Mouse (Mus musculus) limb, embryonic 12.5 days (tissue): ENCODE measurements around the gene Btg4. TPM values are rescaled to one million over a fixed set of nuclear protein-coding genes. Genes with fewer than 3 reads are reported as not detected.

Source experiments
- ATAC-seq: fragments of 200-750 bp; cut with Nextera tagmentation; 2 replicates; pipeline ENCODE4 v1.8.0; 2017; ENCODE audit warnings: low read depth, moderate TSS enrichment; ENCODE audit not compliant: insufficient number of reproducible peaks, insufficient read depth, low FRiP score, low TSS enrichment
- H3K27ac ChIP-seq: fragments of 300-500 bp; sonication (generic); 2 replicates; pipeline ENCODE4 v1.5.1; 2016; ENCODE audit warnings: mild to moderate bottlenecking, moderate library complexity
- H3K27me3 ChIP-seq: fragments of 300-500 bp; sonication (generic); 2 replicates; pipeline ENCODE4 v1.6.1; 2016; ENCODE audit warnings: mild to moderate bottlenecking, moderate library complexity
- H3K36me3 ChIP-seq: fragments of 300-500 bp; sonication (generic); 2 replicates; pipeline ENCODE4 v1.6.1; 2016; ENCODE audit warnings: mild to moderate bottlenecking, moderate library complexity
- H3K4me1 ChIP-seq: fragments of 300-500 bp; sonication (generic); replicated peaks from 2 replicates; pipeline ENCODE4 v1.6.1; 2016
- H3K4me2 ChIP-seq: fragments of 300-500 bp; sonication (generic); 2 replicates; pipeline ENCODE4 v1.6.1; 2016; ENCODE audit warnings: mild to moderate bottlenecking, moderate library complexity
- H3K4me3 ChIP-seq: fragments of 300-500 bp; sonication (generic); replicated peaks from 2 replicates; pipeline ENCODE4 v1.5.1; 2016; ENCODE audit warnings: mild to moderate bottlenecking
- H3K9ac ChIP-seq: fragments of 300-500 bp; sonication (generic); replicated peaks from 2 replicates; pipeline ENCODE4 v1.6.1; 2016; ENCODE audit warnings: mild to moderate bottlenecking, moderate library complexity
- H3K9me3 ChIP-seq: fragments of 300-500 bp; sonication (generic); 2 replicates; pipeline ENCODE4 v1.6.1; 2016; ENCODE audit warnings: mild to moderate bottlenecking, moderate library complexity
- WGBS: fragments of 180-500 bp; shearing (Covaris S2); methylation state at CpG from one replicate; pipeline ENCODE4 v1.1.7; 2016; 5-methylcytosine and 5-hydroxymethylcytosine counted together
- polyA plus RNA-seq: library from polyadenylated mRNA; unstranded; fragments of >200 nt; fragmentation: Nextera tagmentation; extraction: Ambion mirVana; gene quantifications from 2 replicates; pipeline ENCODE4 v1.2.1, GENCODE M21; 2016

Gene Btg4
- not detected in 2 replicates for polyA plus RNA-seq

GRCm38 (mm10) chr9:51060601-51061000 lies at the start of gene Btg4:
Gene Btg4 (plus strand): TSS chr9:51060901.
- no peak within 1 kb of the TSS for H3K9ac ChIP-seq
- WGBS, result 79% methylated on average over 2 of the region's 2 CpGs
- no peaks in the 10 kb centered on the region for H3K27me3 ChIP-seq
- H3K4me2 ChIP-seq, result no peak within 1 kb of the TSS
- H3K27ac ChIP-seq, result no peak within 1 kb of the TSS
- ATAC-seq, result no peak
- H3K4me3 ChIP-seq, result no peak within 1 kb of the TSS
- H3K4me1 ChIP-seq, result peaks cover 7% of the 10 kb centered on the region; the same call in 1 of the 2 replicates
- no peaks in the 10 kb centered on the region for H3K9me3 ChIP-seq
- no peaks in the 10 kb centered on the region for H3K36me3 ChIP-seq

GRCm38 (mm10) chr9:51013644-51014043 lies 47.1 kb upstream of the Btg4 start:
- no peak overlapping the region for H3K4me3 ChIP-seq
- WGBS, result 75% methylated on average over 1 of the region's 1 CpGs
- no peak overlapping the region for H3K27ac ChIP-seq
- H3K36me3 ChIP-seq, result no peaks in the 10 kb centered on the region
- H3K9ac ChIP-seq, result no peak overlapping the region
- H3K4me1 ChIP-seq, result 0 out of 2 replicates have a peak, but pooled peaks cover 5% of the 10 kb centered on the region
- no peaks in the 10 kb centered on the region for H3K9me3 ChIP-seq
- H3K27me3 ChIP-seq, result peaks cover 3% of the 10 kb centered on the region; the same call in 1 of the 2 replicates
- no peak for ATAC-seq
- H3K4me2 ChIP-seq, result no peak overlapping the region

GRCm38 (mm10) chr9:51015732-51016131 lies 45.0 kb upstream of the Btg4 start:
- no peak overlapping the region for H3K27ac ChIP-seq
- H3K4me3 ChIP-seq, result no peak overlapping the region
- WGBS, result 46% methylated on average over 4 of the region's 4 CpGs
- H3K9ac ChIP-seq, result no peak overlapping the region
- H3K4me2 ChIP-seq, result no peak overlapping the region
- H3K36me3 ChIP-seq, result no peaks in the 10 kb centered on the region
- ATAC-seq, result no peak
- H3K4me1 ChIP-seq, result no peaks in the 10 kb centered on the region
- H3K27me3 ChIP-seq, result no peaks in the 10 kb centered on the region
- no peaks in the 10 kb centered on the region for H3K9me3 ChIP-seq

- Histone ChIP-seq H3K9ac (no peak overlapping the region), H3K27ac (no peak overlapping the region), H3K27me3 (no peaks in the 10 kb centered on the region), H3K36me3 (no peaks in the 10 kb centered on the region), H3K4me3 (no peak overlapping the region), H3K4me2 (no peak overlapping the region), H3K9me3 (no peaks in the 10 kb centered on the region), H3K4me1 (no peaks in the 10 kb centered on the region)
- 77% methylated on average over 7 of the region's 7 CpGs for WGBS
- no peak for ATAC-seq
Observed at GRCm38 (mm10) chr9:51019670-51020069, 41.0 kb upstream of the Btg4 start.

- Histone ChIP-seq H3K27me3 (no peaks in the 10 kb centered on the region), H3K36me3 (no peaks in the 10 kb centered on the region), H3K9me3 (no peaks in the 10 kb centered on the region), H3K4me3 (no peak overlapping the region), H3K4me1 (no peaks in the 10 kb centered on the region), H3K4me2 (no peak overlapping the region), H3K27ac (no peak overlapping the region), H3K9ac (no peak overlapping the region)
- WGBS, result 77% methylated on average over 3 of the region's 3 CpGs
- no peak for ATAC-seq
Observed at GRCm38 (mm10) chr9:51020351-51020750, 40.4 kb upstream of the Btg4 start.

GRCm38 (mm10) chr9:51021123-51021795 lies 39.4 kb upstream of the Btg4 start:
- no peak for ATAC-seq
- Histone ChIP-seq H3K27me3 (no peaks in the 10 kb centered on the region), H3K4me2 (no peak overlapping the region), H3K36me3 (no peaks in the 10 kb centered on the region), H3K4me1 (no peaks in the 10 kb centered on the region), H3K9me3 (no peaks in the 10 kb centered on the region), H3K9ac (no peak overlapping the region), H3K27ac (no peak overlapping the region), H3K4me3 (no peak overlapping the region)
- WGBS, result 87% methylated on average over 4 of the region's 4 CpGs

- no peak overlapping the region for H3K4me2 ChIP-seq
- ATAC-seq, result no peak
- 74% methylated on average over 1 of the region's 1 CpGs for WGBS
Observed at GRCm38 (mm10) chr9:51026952-51027351, 33.7 kb upstream of the Btg4 start.

GRCm38 (mm10) chr9:51030147-51030546 lies 30.6 kb upstream of the Btg4 start:
- peaks cover 11% of the 10 kb centered on the region for H3K27me3 ChIP-seq
- H3K9ac ChIP-seq, result no peak overlapping the region
- ATAC-seq, result no peak
- H3K36me3 ChIP-seq, result no peaks in the 10 kb centered on the region
- H3K4me1 ChIP-seq, result peaks cover 4% of the 10 kb centered on the region; the same call in 1 of the 2 replicates
- no peak overlapping the region for H3K4me2 ChIP-seq
- no peaks in the 10 kb centered on the region for H3K9me3 ChIP-seq
- no peak overlapping the region for H3K4me3 ChIP-seq
- 32% methylated on average over 1 of the region's 1 CpGs for WGBS
- H3K27ac ChIP-seq, result no peak overlapping the region

More at GRCm38 (mm10) chr9:51026952-51027351, 33.7 kb upstream of the Btg4 start:
- Histone ChIP-seq H3K27me3 (peaks cover 4% of the 10 kb centered on the region), H3K4me1 (peaks cover 4% of the 10 kb centered on the region; the same call in 1 of the 2 replicates), H3K9ac (no peak overlapping the region), H3K9me3 (no peaks in the 10 kb centered on the region), H3K27ac (no peak overlapping the region), H3K36me3 (no peaks in the 10 kb centered on the region), H3K4me3 (no peak overlapping the region)

- no peak overlapping the region for H3K4me3 ChIP-seq
- no peak overlapping the region for H3K9ac ChIP-seq
Observed at GRCm38 (mm10) chr9:51031603-51032002, 29.1 kb upstream of the Btg4 start.

GRCm38 (mm10) chr9:51032291-51032690 lies 28.4 kb upstream of the Btg4 start:
- H3K4me2 ChIP-seq, result no peak overlapping the region
- H3K4me3 ChIP-seq, result no peak overlapping the region
- H3K9ac ChIP-seq, result no peak overlapping the region
- H3K27ac ChIP-seq, result no peak overlapping the region
- no peak for ATAC-seq
- no peaks in the 10 kb centered on the region for H3K36me3 ChIP-seq
- H3K4me1 ChIP-seq, result peaks cover 4% of the 10 kb centered on the region; the same call in 1 of the 2 replicates
- peaks cover 11% of the 10 kb centered on the region for H3K27me3 ChIP-seq
- no peaks in the 10 kb centered on the region for H3K9me3 ChIP-seq
- WGBS, result 62% methylated on average over 8 of the region's 8 CpGs

More at GRCm38 (mm10) chr9:51031603-51032002, 29.1 kb upstream of the Btg4 start:
- peaks cover 11% of the 10 kb centered on the region for H3K27me3 ChIP-seq
- H3K4me1 ChIP-seq, result peaks cover 4% of the 10 kb centered on the region; the same call in 1 of the 2 replicates
- H3K9me3 ChIP-seq, result no peaks in the 10 kb centered on the region
- 64% methylated on average over 6 of the region's 6 CpGs for WGBS
- ATAC-seq, result no peak
- H3K36me3 ChIP-seq, result no peaks in the 10 kb centered on the region
- H3K27ac ChIP-seq, result no peak overlapping the region
- H3K4me2 ChIP-seq, result no peak overlapping the region

- 79% methylated on average over 3 of the region's 3 CpGs for WGBS
- no peaks in the 10 kb centered on the region for H3K9me3 ChIP-seq
- ATAC-seq, result no peak
Observed at GRCm38 (mm10) chr9:51032785-51033529, 27.7 kb upstream of the Btg4 start.

More at GRCm38 (mm10) chr9:51032785-51033529, 27.7 kb upstream of the Btg4 start:
- H3K4me3 ChIP-seq, result no peak overlapping the region
- peaks cover 11% of the 10 kb centered on the region for H3K27me3 ChIP-seq
- no peak overlapping the region for H3K27ac ChIP-seq
- peaks cover 4% of the 10 kb centered on the region; the same call in 1 of the 2 replicates for H3K4me1 ChIP-seq
- no peak overlapping the region for H3K9ac ChIP-seq
- no peak overlapping the region for H3K4me2 ChIP-seq
- H3K36me3 ChIP-seq, result no peaks in the 10 kb centered on the region
